Mouse (Mus musculus): ENCODE measurements around the gene Rnls.

GRCm38 (mm10) chr19:33096581-33096980, 295.5 kb downstream of the Rnls start:
- no peak for TF ChIP-seq CTCF (IDR thresholded peaks at IDR 0.05; ENCODE audit: extremely low read depth, insufficient read depth, low read length)
- TF ChIP-seq POLR2A (IDR thresholded peaks at IDR 0.05; ENCODE audit: extremely low read depth, insufficient read depth, low read length) = no peak
